Mouse (Mus musculus) CH12.LX (cell line): ENCODE data around the gene Grifin. TPM values are rescaled to one million over a fixed set of nuclear protein-coding genes. Genes with fewer than 3 reads are reported as not detected.
A peak's percentile ranks its signal among the peaks of the same experiment; 100 is the strongest.

Source experiments
- DNase-seq: peaks from one replicate; pipeline ENCODE4 v3.0.0-alpha.2; 2013; ENCODE audit errors: extremely low read depth
- H3K27ac ChIP-seq: 2 replicates; pipeline ENCODE4 v1.5.1; 2012; ENCODE audit warnings: low read depth, mild to moderate bottlenecking, control low read depth, moderate library complexity; ENCODE audit not compliant: insufficient read depth
- H3K27me3 ChIP-seq: replicated peaks from 2 replicates; pipeline ENCODE3; 2012; ENCODE audit warnings: inconsistent platforms
- H3K36me3 ChIP-seq, 2 experiments: replicated peaks in 1 of 2; 2 replicates each; pipeline versions ENCODE3 to v1.6.1; 2012; ENCODE audit warnings: inconsistent platforms in 1 of 2, low read length in 1 of 2, mild to moderate bottlenecking in 1 of 2, mixed read lengths in 1 of 2, moderate library complexity in 1 of 2; ENCODE audit not compliant: control insufficient read depth in 1 of 2, insufficient read depth in 1 of 2
- H3K4me1 ChIP-seq, 2 experiments: 2 replicates each; pipeline ENCODE4 v1.6.1; 2012; ENCODE audit warnings: inconsistent platforms in 1 of 2, moderate library complexity in 1 of 2; ENCODE audit not compliant: insufficient read depth in 2 of 2, control insufficient read depth in 1 of 2
- H3K4me2 ChIP-seq: 2 replicates; pipeline ENCODE4 v1.6.1; 2012; ENCODE audit warnings: low read depth, mild to moderate bottlenecking, control low read depth; ENCODE audit not compliant: poor library complexity, insufficient read depth, severe bottlenecking
- H3K4me3 ChIP-seq, 3 experiments: fragments of 150-350 bp in 1 of 3; sonication (generic) in 1 of 3; replicated peaks in 1 of 3; 2 replicates each; pipeline versions ENCODE3 to v1.5.1; 2011 to 2012; ENCODE audit warnings: low read depth in 2 of 3, low read length in 2 of 3, mild to moderate bottlenecking in 2 of 3, moderate library complexity in 2 of 3, control low read depth in 1 of 3, improper control_type of control experiment in 1 of 3, inconsistent platforms in 1 of 3, mixed read lengths in 1 of 3; ENCODE audit not compliant: poor library complexity in 1 of 3
- H3K79me2 ChIP-seq: replicated peaks from 2 replicates; pipeline ENCODE4 v1.6.1; 2012; ENCODE audit warnings: mild to moderate bottlenecking, moderate library complexity; ENCODE audit not compliant: control insufficient read depth, poor library complexity, insufficient read depth, severe bottlenecking; ENCODE audit errors: extremely low read depth
- H3K9ac ChIP-seq: 2 replicates; pipeline ENCODE4 v1.6.1; 2012; ENCODE audit warnings: low read depth, mild to moderate bottlenecking, control low read depth, moderate library complexity; ENCODE audit not compliant: insufficient read depth
- H3K9me3 ChIP-seq: replicated peaks from 2 replicates; pipeline ENCODE3; 2012; ENCODE audit warnings: low read length, inconsistent platforms, mixed read lengths
- CHD2 ChIP-seq: IDR thresholded peaks from 2 replicates; pipeline ENCODE4 v1.6.1; 2011; ENCODE audit warnings: low read length, improper control_type of control experiment
- CTCF ChIP-seq, 2 experiments: IDR thresholded peaks in 1 of 2; conservative IDR thresholded peaks in 1 of 2; 2 replicates each; pipeline ENCODE4 v1.5.1; 2011 to 2012; ENCODE audit warnings: low read depth in 2 of 2, low read length in 2 of 2, improper control_type of control experiment in 1 of 2, inconsistent platforms in 1 of 2, mild to moderate bottlenecking in 1 of 2, moderate library complexity in 1 of 2
- ETS1 ChIP-seq: conservative IDR thresholded peaks from 2 replicates; pipeline ENCODE4 v1.6.1; 2012; ENCODE audit warnings: low read depth, mild to moderate bottlenecking, inconsistent platforms, low read length, improper control_type of control experiment, moderate library complexity
- JUND ChIP-seq: conservative IDR thresholded peaks from 2 replicates; pipeline ENCODE4 v1.6.1; 2011; ENCODE audit warnings: low read depth, low read length, improper control_type of control experiment
- MEF2A ChIP-seq: IDR thresholded peaks from 2 replicates; pipeline ENCODE4 v1.6.1; 2014; ENCODE audit warnings: low read depth, mild to moderate bottlenecking, inconsistent platforms, low read length, improper control_type of control experiment, borderline replicate concordance
- NELFE ChIP-seq: IDR thresholded peaks from 2 replicates; pipeline ENCODE4 v1.6.1; 2011; ENCODE audit warnings: low read depth, low read length, improper control_type of control experiment
- NRF1 ChIP-seq: IDR thresholded peaks from 2 replicates; pipeline ENCODE4 v1.6.1; 2014; ENCODE audit warnings: low read depth, mild to moderate bottlenecking, inconsistent platforms, low read length, improper control_type of control experiment, moderate library complexity
- POLR2AphosphoS2 ChIP-seq: IDR thresholded peaks from 2 replicates; pipeline ENCODE4 v1.6.1; 2011; ENCODE audit warnings: low read depth, low read length, improper control_type of control experiment
- RAD21 ChIP-seq: IDR thresholded peaks from 2 replicates; pipeline ENCODE4 v1.6.1; 2011; ENCODE audit warnings: low read depth, mild to moderate bottlenecking, low read length, improper control_type of control experiment, moderate library complexity
- RCOR1 ChIP-seq: conservative IDR thresholded peaks from 2 replicates; pipeline ENCODE4 v1.6.1; 2012; ENCODE audit warnings: low read depth, mild to moderate bottlenecking, inconsistent platforms, low read length, improper control_type of control experiment
- SIN3A ChIP-seq: IDR thresholded peaks from 2 replicates; pipeline ENCODE4 v1.6.1; 2012; ENCODE audit warnings: low read length, improper control_type of control experiment, inconsistent platforms
- SMC3 ChIP-seq: IDR thresholded peaks from 2 replicates; pipeline ENCODE4 v1.6.1; 2011; ENCODE audit warnings: low read depth, low read length, improper control_type of control experiment
- TBP ChIP-seq: conservative IDR thresholded peaks from 2 replicates; pipeline ENCODE4 v1.6.1; 2011; ENCODE audit warnings: low read depth, low read length, improper control_type of control experiment
- TCF12 ChIP-seq: IDR thresholded peaks from 2 replicates; pipeline ENCODE4 v1.6.1; 2014; ENCODE audit warnings: low read depth, mild to moderate bottlenecking, inconsistent platforms, low read length, improper control_type of control experiment
- USF2 ChIP-seq: conservative IDR thresholded peaks from 2 replicates; pipeline ENCODE4 v1.6.1; 2011; ENCODE audit warnings: low read depth, low read length, improper control_type of control experiment
- ZC3H11A ChIP-seq: IDR thresholded peaks from 2 replicates; pipeline ENCODE4 v1.6.1; 2012; ENCODE audit warnings: low read depth, mild to moderate bottlenecking, inconsistent platforms, low read length, improper control_type of control experiment
- ZKSCAN1 ChIP-seq: IDR thresholded peaks from 2 replicates; pipeline ENCODE4 v1.6.1; 2012; ENCODE audit warnings: low read depth, inconsistent platforms, low read length, improper control_type of control experiment, borderline replicate concordance
- dilution Hi-C: fragments of 300-500 bp; cut with MboI; formaldehyde crosslinking; loops from 2 replicates; pipeline ENCODE4 v1.14.3; 2020; ENCODE audit warnings: low sequenced_read_pairs; ENCODE audit not compliant: extremely low pct_unique_long_range_greater_than_20kb, extremely low pct_ligation_motif_present
- in situ Hi-C: fragments of 300-500 bp; cut with MboI; formaldehyde crosslinking; loops from 3 replicates; pipeline ENCODE4 v1.14.3; 2019; ENCODE audit warnings: low sequenced_read_pairs, low pct_ligation_motif_present, low pct_unique_long_range_greater_than_20kb, mixed read lengths
- polyA plus RNA-seq: library from polyadenylated mRNA; unstranded; fragments of >175 nt; gene quantifications from 2 replicates; pipeline ENCODE4 v1.2.1, GENCODE M21; 2012; ENCODE audit warnings: low read depth; ENCODE audit not compliant: insufficient read length
- total RNA-seq, 2 experiments: library from RNA; depleted of rRNA; stranded (reverse); fragments of 300-350 nt in 1 of 2; fragments of >200 nt in 1 of 2; gene quantifications; 2 replicates each; pipeline ENCODE4 v1.2.3; 2012 to 2014

The Grifin gene
- total and polyA plus RNA-seq, 3 experiments = not detected

GRCm38 (mm10) chr5:140540106-140540505, 24.8 kb downstream of the Grifin start:
- dilution Hi-C loops = no loop called here
- in situ Hi-C loops = loop anchor here (5.0 to 10.0 kb wide), 2 partner anchors 77 to 205 kb away; no protein-coding TSS in a partner anchor
- peak; percentile 31; the same call in 1 of the 2 replicates for TF ChIP-seq NRF1
- no peak for TF ChIP-seq RCOR1
- TF ChIP-seq RAD21 = peak; percentile 97
- TF ChIP-seq CHD2 = no peak
- TF ChIP-seq TCF12 = no peak
- TF ChIP-seq ZC3H11A = peak; percentile 55; the same call in 1 of the 2 replicates
- peak; percentile 86 for TF ChIP-seq SMC3
- no peak for TF ChIP-seq POLR2AphosphoS2
- TF ChIP-seq NELFE = peak; percentile 54; the same call in 1 of the 2 replicates
- peak; percentile 79 to 93 for TF ChIP-seq CTCF (conservative IDR thresholded peaks at IDR 0.05 in 1 of 2, IDR thresholded peaks at IDR 0.05 in 1 of 2; ENCODE audit: low read depth in 2 of 2, low read length in 2 of 2)
- no peak for TF ChIP-seq USF2
- TF ChIP-seq, all 38 proteins: peak for 6

DNA sequence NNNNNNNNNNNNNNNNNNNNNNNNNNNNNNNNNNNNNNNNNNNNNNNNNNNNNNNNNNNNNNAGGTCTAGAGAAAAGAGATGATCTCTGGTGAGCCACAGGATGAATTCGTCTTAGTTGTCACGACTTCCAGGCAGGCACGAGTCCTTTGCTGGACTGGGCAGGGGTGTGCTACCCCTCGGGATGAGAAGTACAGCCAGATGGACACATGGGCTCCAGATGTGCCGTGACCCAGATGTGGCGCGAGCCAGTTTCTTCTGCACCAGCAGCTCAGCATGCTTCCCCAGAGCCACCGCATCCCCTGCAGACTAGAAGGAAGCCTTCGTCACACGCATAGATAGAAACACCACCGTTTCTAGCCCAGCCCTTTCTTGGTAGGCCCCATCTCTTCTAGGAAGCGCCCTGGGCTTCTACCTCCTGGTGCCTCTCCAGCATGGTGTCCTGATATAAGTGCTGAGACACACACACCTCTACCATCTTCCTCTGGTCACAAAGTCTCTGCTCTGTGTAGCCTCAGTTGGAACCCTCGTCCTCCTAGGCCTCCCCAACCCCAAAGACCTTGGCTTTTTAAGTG, 26.7 kb downstream of the Grifin start:
- dilution Hi-C loops = no loop called here
- Histone ChIP-seq H3K27me3 (peaks cover 12% of the 10 kb centered on the region), H3K9ac (no peak overlapping the region), H3K4me2 (no peak overlapping the region), H3K4me1 (peaks cover 0 to 7% of the 10 kb centered on the region in 2 experiments; a peak in 2 of 4 replicates), H3K79me2 (no peaks in the 10 kb centered on the region), H3K36me3 (no peaks in the 10 kb centered on the region), H3K9me3 (no peaks in the 10 kb centered on the region), H3K4me3 (no peak overlapping the region), H3K27ac (no peak overlapping the region)
- in situ Hi-C loops = no loop called here
- TF ChIP-seq SMC3 (no peak), CTCF (conservative IDR thresholded peaks at IDR 0.05 in 1 of 2, IDR thresholded peaks at IDR 0.05 in 1 of 2; ENCODE audit: low read depth in 2 of 2, low read length in 2 of 2) (no peak), RAD21 (no peak), RCOR1 (no peak), NRF1 (no peak), SIN3A (no peak), ZKSCAN1 (no peak), JUND (no peak), USF2 (no peak), ETS1 (no peak), TBP (no peak), MEF2A (no peak)
- no peak for DNase-seq

More at GRCm38 (mm10) chr5:140540106-140540505, 24.8 kb downstream of the Grifin start:
- H3K4me3 ChIP-seq = no peak overlapping the region
- H3K36me3 ChIP-seq = no peaks in the 10 kb centered on the region
- H3K9me3 ChIP-seq = no peaks in the 10 kb centered on the region
- H3K9ac ChIP-seq = no peak overlapping the region
- H3K27ac ChIP-seq = no peak overlapping the region
- no peaks in the 10 kb centered on the region for H3K79me2 ChIP-seq
- peak; percentile 76 for DNase-seq
- no peak overlapping the region for H3K4me2 ChIP-seq
- H3K27me3 ChIP-seq = peaks cover 26% of the 10 kb centered on the region
- H3K4me1 ChIP-seq = peaks cover 0 to 7% of the 10 kb centered on the region in 2 experiments; a peak in 2 of 4 replicates
